Mouse (Mus musculus) E14TG2a.4 (cell line): Measurements from ENCODE around the gene Fgf23.

Source experiments
- CTCF ChIP-seq: conservative IDR thresholded peaks from 2 replicates; pipeline ENCODE4 v1.5.1; 2014; ENCODE audit warnings: low read length
- POU5F1 ChIP-seq: IDR thresholded peaks from 2 replicates; pipeline ENCODE4 v1.6.1; 2014; ENCODE audit warnings: low read length, borderline replicate concordance

- no peak for TF ChIP-seq CTCF
- TF ChIP-seq POU5F1: no peak
Observed at GRCm38 (mm10) chr6:127130377-127130776, 57.7 kb downstream of the Fgf23 start.
